Mouse (Mus musculus) midbrain, embryonic 14.5 days (tissue): ENCODE results near the gene Mfn1. TPM values are rescaled to one million over a fixed set of nuclear protein-coding genes. Genes with fewer than 3 reads are reported as not detected.

Source experiments
- ATAC-seq: fragments of 200-750 bp; cut with Nextera tagmentation; 2 replicates; pipeline ENCODE4 v1.8.0; 2017; ENCODE audit warnings: moderate number of reproducible peaks, moderate library complexity; ENCODE audit not compliant: low FRiP score, low TSS enrichment
- DNase-seq: peaks from one replicate; pipeline ENCODE4 v3.0.0-alpha.2; 2015
- H3K27ac ChIP-seq: fragments of 300-500 bp; sonication (generic); replicated peaks from 2 replicates; pipeline ENCODE4 v1.5.1; 2014; ENCODE audit warnings: mild to moderate bottlenecking, low read depth, low read length, moderate library complexity
- H3K27me3 ChIP-seq: fragments of 300-500 bp; sonication (generic); 2 replicates; pipeline ENCODE4 v1.6.1; 2014; ENCODE audit warnings: low read length, control low read depth, mixed read lengths; ENCODE audit not compliant: control insufficient read depth, insufficient read depth
- H3K36me3 ChIP-seq: fragments of 300-500 bp; sonication (generic); 2 replicates; pipeline ENCODE4 v1.6.1; 2014; ENCODE audit warnings: low read length, control low read depth; ENCODE audit not compliant: control insufficient read depth, insufficient read depth
- H3K4me1 ChIP-seq: fragments of 300-500 bp; sonication (generic); 2 replicates; pipeline ENCODE4 v1.6.1; 2014; ENCODE audit warnings: mild to moderate bottlenecking, antibody characterized with exemption, low read length, control low read depth; ENCODE audit not compliant: control insufficient read depth, insufficient read depth
- H3K4me2 ChIP-seq: fragments of 300-500 bp; sonication (generic); 2 replicates; pipeline ENCODE4 v1.6.1; 2014; ENCODE audit warnings: mild to moderate bottlenecking, low read length, moderate library complexity
- H3K4me3 ChIP-seq: fragments of 300-500 bp; sonication (generic); replicated peaks from 2 replicates; pipeline ENCODE4 v1.5.1; 2014; ENCODE audit warnings: low read depth, low read length
- H3K9ac ChIP-seq: fragments of 300-500 bp; sonication (generic); replicated peaks from 2 replicates; pipeline ENCODE4 v1.6.1; 2014; ENCODE audit warnings: mild to moderate bottlenecking, low read length, moderate library complexity
- H3K9me3 ChIP-seq: fragments of 300-500 bp; sonication (generic); 2 replicates; pipeline ENCODE4 v1.6.1; 2016; ENCODE audit warnings: low read length, control low read depth, mixed read lengths; ENCODE audit not compliant: control insufficient read depth
- WGBS: fragments of 180-500 bp; shearing (Covaris S2); extraction: QIAGEN DNeasy Blood & Tissue Kit; methylation state at CpG from one replicate; pipeline ENCODE4 v1.1.7; 2014; 5-methylcytosine and 5-hydroxymethylcytosine counted together
- polyA plus RNA-seq: library from polyadenylated mRNA; unstranded; fragments of >200 nt; fragmentation: Nextera tagmentation; extraction: Ambion mirVana; gene quantifications from 2 replicates; pipeline ENCODE4 v1.2.1, GENCODE M21; 2014

The Mfn1 gene
- polyA plus RNA-seq, 1 experiment from 2014 or later = 42.6 TPM

- no peak overlapping the region for H3K27ac ChIP-seq
These were observed 52.6 kb downstream of the Mfn1 start for GRCm38 (mm10) chr3:32581911-32582310.

GRCm38 (mm10) chr3:32583489-32583888, 54.2 kb downstream of the Mfn1 start:
- H3K9ac ChIP-seq = no peak overlapping the region
- no peak overlapping the region for H3K27ac ChIP-seq
- peaks cover 38% of the 10 kb centered on the region for H3K36me3 ChIP-seq
- no peak for ATAC-seq
- no peaks in the 10 kb centered on the region for H3K4me1 ChIP-seq
- no peaks in the 10 kb centered on the region for H3K27me3 ChIP-seq
- no peak overlapping the region for H3K4me2 ChIP-seq
- 89% methylated on average over 4 of the region's 4 CpGs for WGBS
- no peak for DNase-seq
- no peaks in the 10 kb centered on the region for H3K9me3 ChIP-seq
- H3K4me3 ChIP-seq = no peak overlapping the region

More at GRCm38 (mm10) chr3:32581911-32582310, 52.6 kb downstream of the Mfn1 start:
- H3K36me3 ChIP-seq = peaks cover 40% of the 10 kb centered on the region
- no peak overlapping the region for H3K4me2 ChIP-seq
- no peaks in the 10 kb centered on the region for H3K4me1 ChIP-seq
- ATAC-seq (no peak), DNase-seq (no peak)
- no peaks in the 10 kb centered on the region for H3K9me3 ChIP-seq
- no peak overlapping the region for H3K4me3 ChIP-seq
- WGBS = 90% methylated on average over 3 of the region's 3 CpGs
- H3K9ac ChIP-seq = no peak overlapping the region
- H3K27me3 ChIP-seq = no peaks in the 10 kb centered on the region

DNA sequence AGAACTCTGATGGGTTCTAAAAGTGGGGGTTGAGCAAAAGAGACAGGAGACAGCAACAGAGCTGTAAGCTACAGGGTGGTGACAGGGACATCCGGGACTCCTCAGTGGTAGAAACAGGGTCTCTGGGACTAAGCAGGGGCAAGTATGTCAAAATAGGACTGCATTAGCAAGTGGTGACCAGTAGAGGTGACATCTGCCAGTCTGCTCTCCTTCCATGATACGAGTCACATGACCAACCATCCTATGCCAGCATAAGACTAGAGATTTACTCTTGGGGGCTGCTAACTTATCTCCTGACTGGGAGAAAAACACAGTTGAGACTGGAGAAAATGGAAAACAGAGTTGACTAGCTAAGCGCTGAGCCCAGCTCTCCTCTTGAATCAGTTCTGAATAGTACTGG, 57.0 kb downstream of the Mfn1 start:
- Histone ChIP-seq H3K27ac (no peak overlapping the region), H3K4me3 (no peak overlapping the region), H3K27me3 (no peaks in the 10 kb centered on the region), H3K36me3 (peaks cover 37% of the 10 kb centered on the region), H3K9ac (no peak overlapping the region), H3K4me1 (no peaks in the 10 kb centered on the region), H3K4me2 (no peak overlapping the region), H3K9me3 (no peaks in the 10 kb centered on the region)
- 97% methylated on average over 3 of the region's 3 CpGs for WGBS
- no peak for ATAC-seq
- no peak for DNase-seq

DNA sequence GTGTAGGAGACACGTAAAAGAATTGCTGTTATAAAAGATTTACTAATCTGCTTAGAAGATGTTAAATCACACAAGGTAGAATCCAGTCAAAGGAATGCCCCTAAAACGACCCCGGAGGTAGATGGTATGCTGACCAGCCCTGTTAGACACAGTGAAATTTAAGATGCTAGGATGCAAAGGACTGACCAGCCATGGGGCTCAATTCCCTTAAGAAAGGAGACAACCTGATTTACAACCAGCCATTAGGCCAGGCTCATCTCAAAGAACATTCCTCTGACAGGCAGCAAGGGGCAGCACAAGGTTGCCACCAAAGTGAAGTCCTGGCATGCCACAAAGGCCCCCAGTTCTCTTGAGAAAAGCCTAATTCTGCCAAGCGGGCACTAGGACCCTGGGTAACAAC, 65.8 kb downstream of the Mfn1 start:
- Histone ChIP-seq H3K9me3 (no peaks in the 10 kb centered on the region), H3K4me1 (no peaks in the 10 kb centered on the region), H3K4me2 (no peak overlapping the region), H3K4me3 (no peak overlapping the region), H3K36me3 (no peaks in the 10 kb centered on the region), H3K27ac (no peak overlapping the region), H3K9ac (no peak overlapping the region), H3K27me3 (no peaks in the 10 kb centered on the region)
- no peak for ATAC-seq
- DNase-seq = no peak
- WGBS = 86% methylated on average over 4 of the region's 4 CpGs

DNA sequence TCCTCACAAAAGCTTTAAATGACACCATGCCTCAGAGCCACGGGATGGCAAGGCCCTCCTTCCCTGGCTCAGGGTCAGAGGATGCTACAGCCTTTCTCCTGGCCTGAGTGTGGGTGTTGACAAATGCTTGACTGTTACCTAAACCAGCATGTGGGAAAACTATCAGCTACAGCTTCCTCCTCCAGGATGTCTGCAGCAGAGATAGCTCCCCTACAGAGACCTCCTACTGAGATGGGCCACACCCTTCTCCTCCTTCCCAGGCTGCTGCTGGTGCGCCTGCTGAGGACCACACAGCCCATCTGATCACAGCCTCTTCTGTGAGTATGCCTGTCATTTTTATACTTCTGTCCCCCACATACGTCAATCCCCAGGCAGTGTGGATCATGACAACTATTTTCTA, 70.1 kb downstream of the Mfn1 start:
- H3K9me3 ChIP-seq = no peaks in the 10 kb centered on the region
- no peak for ATAC-seq
- H3K4me1 ChIP-seq = no peaks in the 10 kb centered on the region
- 72% methylated on average over 3 of the region's 3 CpGs for WGBS
- no peak overlapping the region for H3K4me2 ChIP-seq
- H3K36me3 ChIP-seq = no peaks in the 10 kb centered on the region
- DNase-seq = no peak
- no peak overlapping the region for H3K27ac ChIP-seq
- H3K9ac ChIP-seq = no peak overlapping the region
- H3K27me3 ChIP-seq = no peaks in the 10 kb centered on the region
- no peak overlapping the region for H3K4me3 ChIP-seq

DNA sequence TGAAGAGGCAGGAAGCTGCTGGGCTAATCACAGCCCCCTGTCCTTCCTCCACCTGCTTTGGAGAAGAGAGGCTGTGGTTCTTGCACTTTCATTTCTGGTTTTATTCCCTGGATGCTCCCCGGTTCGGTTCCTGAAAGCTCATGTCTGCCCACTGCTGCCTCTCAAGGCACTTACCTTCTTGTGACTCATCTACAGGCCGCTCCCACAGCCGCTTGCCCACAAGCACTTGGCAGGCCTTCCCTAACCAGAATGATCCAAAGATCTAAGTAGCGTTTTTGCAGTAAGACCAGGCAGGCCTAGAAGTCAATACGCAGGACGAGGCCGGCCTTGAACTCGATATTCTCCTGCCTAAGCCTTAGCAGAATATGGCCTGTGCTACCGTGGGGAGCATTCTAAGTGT, 71.8 kb downstream of the Mfn1 start:
- Histone ChIP-seq H3K4me1 (no peaks in the 10 kb centered on the region), H3K4me2 (no peak overlapping the region), H3K9ac (no peak overlapping the region), H3K4me3 (no peak overlapping the region), H3K27ac (no peak overlapping the region), H3K9me3 (no peaks in the 10 kb centered on the region), H3K36me3 (no peaks in the 10 kb centered on the region), H3K27me3 (no peaks in the 10 kb centered on the region)
- DNase-seq (no peak), ATAC-seq (no peak)
- WGBS = 96% methylated on average over 10 of the region's 10 CpGs

GRCm38 (mm10) chr3:32609233-32609632, 80.0 kb downstream of the Mfn1 start:
- H3K4me2 ChIP-seq = no peak overlapping the region
- no peaks in the 10 kb centered on the region for H3K36me3 ChIP-seq
- DNase-seq (no peak), ATAC-seq (peak; percentile 36; the same call in 1 of the 2 replicates)
- H3K9me3 ChIP-seq = no peaks in the 10 kb centered on the region
- H3K4me3 ChIP-seq = no peak overlapping the region
- no peaks in the 10 kb centered on the region for H3K4me1 ChIP-seq
- over 99% methylated on average over 4 of the region's 4 CpGs for WGBS
- H3K27me3 ChIP-seq = no peaks in the 10 kb centered on the region
- H3K27ac ChIP-seq = no peak overlapping the region
- H3K9ac ChIP-seq = no peak overlapping the region

DNA sequence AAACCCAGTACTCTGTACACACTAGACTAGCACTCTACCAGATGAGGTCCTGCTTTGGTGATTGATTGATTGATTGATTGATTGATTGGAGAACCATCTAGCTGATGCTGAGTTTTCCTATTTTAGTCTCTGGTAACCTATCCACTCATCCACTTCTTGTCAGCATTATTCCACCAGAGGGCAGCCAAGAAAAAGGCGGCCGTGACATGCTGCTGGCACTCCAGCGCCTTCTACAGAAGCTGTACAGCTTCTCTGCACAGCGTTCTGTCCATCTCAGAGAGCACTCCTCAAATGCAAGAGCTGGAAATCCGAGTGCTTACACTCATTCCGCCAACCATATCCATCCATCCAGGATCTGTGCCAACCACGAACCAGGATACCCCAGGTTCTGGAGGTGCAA, 81.3 kb downstream of the Mfn1 start:
- WGBS = 30% methylated on average over 7 of the region's 7 CpGs
- H3K27me3 ChIP-seq = no peaks in the 10 kb centered on the region
- peak; percentile 79 for DNase-seq
- no peak overlapping the region for H3K9ac ChIP-seq
- peak; percentile 9; the same call in 1 of the 2 replicates for ATAC-seq
- no peak overlapping the region for H3K4me3 ChIP-seq
- no peaks in the 10 kb centered on the region for H3K36me3 ChIP-seq
- H3K4me1 ChIP-seq = peaks cover 2% of the 10 kb centered on the region; the same call in 1 of the 2 replicates
- no peak overlapping the region for H3K27ac ChIP-seq
- no peaks in the 10 kb centered on the region for H3K9me3 ChIP-seq
- no peak overlapping the region for H3K4me2 ChIP-seq

- H3K27ac ChIP-seq = no peak overlapping the region
- H3K4me2 ChIP-seq = no peak overlapping the region
- H3K9me3 ChIP-seq = no peaks in the 10 kb centered on the region
- peaks cover 3% of the 10 kb centered on the region; the same call in 1 of the 2 replicates for H3K4me1 ChIP-seq
- 79% methylated on average over 11 of the region's 11 CpGs for WGBS
- H3K27me3 ChIP-seq = no peaks in the 10 kb centered on the region
- DNase-seq (no peak), ATAC-seq (no peak)
- H3K9ac ChIP-seq = no peak overlapping the region
- no peak overlapping the region for H3K4me3 ChIP-seq
- H3K36me3 ChIP-seq = no peaks in the 10 kb centered on the region
These were observed 82.4 kb downstream of the Mfn1 start for GRCm38 (mm10) chr3:32611606-32612170.
